In genomic region chr7:46578091-46578490, GRCm38 (mm10) we compare ENCODE assay signal across 28 mouse cellular contexts.
"Had no signal": no experiment of that assay in that cellular context is flagged by ENCODE, and none has a peak within 500 bp of the region (broad histone marks: within the 10 kb centered on the region; RNA-seq: fewer than 3 reads in every experiment).

No protein-coding gene starts in this region.

- H3K27ac ChIP-seq: embryonic facial prominence, embryonic 10.5 days; embryonic facial prominence, embryonic 12.5 days; embryonic facial prominence, embryonic 13.5 days; embryonic facial prominence, embryonic 15.5 days; forebrain, embryonic 10.5 days; forebrain, embryonic 12.5 days; forebrain, embryonic 13.5 days; forebrain, embryonic 15.5 days; gastrocnemius, adult 2 months; heart, adult 2 months had no signal

- DNase-seq: cerebellum, adult 2 months; cerebellum, adult 8-10 months; cerebellum, adult 9-10 months; cerebellum, postnatal 10 days; cerebellum, postnatal 14 days; cerebellum, postnatal 25 days; cerebellum, postnatal 36 days; embryo, embryonic 11 days; forebrain, postnatal 0 days; gastrocnemius, adult 2 months; gastrocnemius, postnatal 10 days; gastrocnemius, postnatal 14 days; gastrocnemius, postnatal 25 days; gastrocnemius, postnatal 36 days; heart, adult 11 months; heart, adult 18-20 months; heart, adult 2 months had no signal

- H3K4me3 ChIP-seq: embryonic facial prominence, embryonic 10.5 days; embryonic facial prominence, embryonic 12.5 days; embryonic facial prominence, embryonic 13.5 days; embryonic facial prominence, embryonic 15.5 days; erythroblast, embryonic 14.5 days; forebrain, embryonic 10.5 days; forebrain, embryonic 12.5 days; forebrain, embryonic 13.5 days; forebrain, embryonic 15.5 days; gastrocnemius, adult 2 months; heart, adult 2 months had no signal

- ATAC-seq: forebrain, embryonic 13.5 days; forebrain, embryonic 14.5 days; forebrain, embryonic 15.5 days; forebrain, embryonic 16.5 days; forebrain, postnatal 0 days had no signal
